Mouse (Mus musculus) ES-E14 (cell line): ENCODE measurements around the gene Vmn2r7.

Source experiments
- CHD2 ChIP-seq: IDR thresholded peaks from 2 replicates; pipeline ENCODE4 v1.6.1; 2014; ENCODE audit warnings: mild to moderate bottlenecking, low read depth, low read length, inconsistent platforms
- HCFC1 ChIP-seq: IDR thresholded peaks from 2 replicates; pipeline ENCODE4 v1.6.1; 2012; ENCODE audit warnings: low read length, inconsistent platforms, borderline replicate concordance; ENCODE audit not compliant: insufficient read depth
- MAFK ChIP-seq: IDR thresholded peaks from 2 replicates; pipeline ENCODE4 v1.6.1; 2014; ENCODE audit warnings: mild to moderate bottlenecking, low read depth, low read length, inconsistent platforms; ENCODE audit not compliant: insufficient read depth

DNA sequence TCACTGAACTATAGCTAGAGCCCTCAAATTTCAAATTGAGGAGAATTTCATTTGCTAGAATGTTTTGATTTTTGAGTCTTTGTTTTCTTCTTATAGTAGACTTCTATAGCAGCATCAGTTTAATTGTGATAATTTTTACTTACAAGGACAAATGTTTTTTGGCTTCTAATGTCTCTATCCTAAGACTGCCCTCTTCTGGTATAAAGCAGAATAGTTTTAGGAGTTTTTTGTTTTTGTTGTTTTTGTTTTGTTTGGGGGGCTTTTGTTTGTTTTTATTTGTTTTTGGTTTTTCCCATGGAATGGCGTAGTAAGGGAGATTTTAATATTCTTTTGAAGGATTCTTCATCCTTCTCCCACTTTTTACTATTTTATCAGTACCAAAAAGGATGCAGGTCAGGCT, 45.2 kb upstream of the Vmn2r7 start:
- TF ChIP-seq HCFC1 (no peak), MAFK (no peak), CHD2 (no peak)
